Mouse (Mus musculus) spleen, adult 2 months (tissue): ENCODE measurements around the gene Pcgf1. TPM values are rescaled to one million over a fixed set of nuclear protein-coding genes. Genes with fewer than 3 reads are reported as not detected.

Source experiments
- DNase-seq, 2 experiments: peaks; one replicate each; pipeline versions ENCODE4 v3.0.0 to v3.0.0-alpha.2; 2012 to 2021; ENCODE audit warnings: low spot score in 2 of 2, low read depth in 1 of 2
- H3K27ac ChIP-seq: fragments of 200-500 bp; 2 replicates; pipeline ENCODE4 v1.5.1; 2012; ENCODE audit warnings: low read length, inconsistent platforms; ENCODE audit not compliant: insufficient read depth
- H3K27me3 ChIP-seq: fragments of 200-500 bp; 2 replicates; pipeline ENCODE4 v1.6.1; 2012; ENCODE audit warnings: mild to moderate bottlenecking, moderate library complexity, low read length, inconsistent platforms; ENCODE audit not compliant: control insufficient read depth, insufficient read depth
- H3K36me3 ChIP-seq: fragments of 200-500 bp; 2 replicates; pipeline ENCODE4 v1.6.1; 2012; ENCODE audit warnings: mild to moderate bottlenecking, low read length, inconsistent platforms; ENCODE audit not compliant: control insufficient read depth, insufficient read depth
- H3K4me1 ChIP-seq: fragments of 200-500 bp; 2 replicates; pipeline ENCODE4 v1.6.1; 2011; ENCODE audit warnings: inconsistent platforms; ENCODE audit not compliant: control insufficient read depth, insufficient read depth, insufficient read length
- H3K4me3 ChIP-seq: fragments of 200-500 bp; 2 replicates; pipeline ENCODE4 v1.5.1; 2011; ENCODE audit warnings: mild to moderate bottlenecking, inconsistent platforms; ENCODE audit not compliant: insufficient read depth, insufficient read length; ENCODE audit errors: extremely low read depth
- CTCF ChIP-seq: fragments of 200-500 bp; IDR thresholded peaks from 2 replicates; pipeline ENCODE4 v1.5.1; 2011; ENCODE audit warnings: mild to moderate bottlenecking, inconsistent platforms; ENCODE audit not compliant: insufficient read depth, insufficient read length, insufficient replicate concordance; ENCODE audit errors: extremely low read depth
- POLR2A ChIP-seq: fragments of 200-500 bp; IDR thresholded peaks from 2 replicates; pipeline ENCODE4 v1.6.1; 2011; ENCODE audit warnings: low read depth, low read length, inconsistent platforms
- WGBS: fragments of 180-500 bp; shearing (Covaris S2); methylation state at CpG from one replicate; pipeline ENCODE4 v1.1.7; 2018; 5-methylcytosine and 5-hydroxymethylcytosine counted together
- polyA plus RNA-seq: library from polyadenylated mRNA; depleted of rRNA; stranded (reverse); fragments of >200 nt; gene quantifications from 2 replicates; pipeline ENCODE4 v1.2.3, GENCODE M21; 2012

Pcgf1 gene
- polyA plus RNA-seq, 1 experiment: 10.0 TPM

DNA sequence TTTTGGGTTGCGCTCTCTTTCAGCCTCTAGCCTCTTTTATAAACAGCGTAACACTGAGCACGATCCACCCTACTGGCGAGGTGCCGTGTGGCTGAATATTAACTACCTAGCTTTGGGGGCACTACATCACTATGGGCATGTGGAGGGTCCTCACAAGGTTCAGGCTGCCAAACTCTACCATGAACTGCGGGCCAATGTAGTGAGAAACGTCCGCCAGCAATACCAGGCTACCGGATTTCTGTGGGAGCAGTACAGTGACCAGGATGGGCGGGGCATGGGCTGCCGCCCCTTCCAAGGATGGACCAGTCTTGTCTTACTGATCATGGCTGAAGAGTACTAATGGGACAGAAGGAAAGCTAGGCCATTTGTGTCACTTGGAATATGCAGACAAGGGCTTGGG is 40.7 kb downstream of the Pcgf1 start:
- TF ChIP-seq CTCF (no peak), POLR2A (no peak)
- Histone ChIP-seq H3K36me3 (peaks cover 2% of the 10 kb centered on the region), H3K4me3 (no peak overlapping the region), H3K27me3 (no peaks in the 10 kb centered on the region), H3K27ac (no peak overlapping the region), H3K4me1 (peaks cover 22% of the 10 kb centered on the region)
- no peak for DNase-seq
- WGBS: 92% methylated on average over 11 of the region's 11 CpGs

GRCm38 (mm10) chr6:83118825-83119733 is 41.4 kb downstream of the Pcgf1 start:
- no peak for TF ChIP-seq CTCF
- no peak overlapping the region for H3K27ac ChIP-seq

DNA sequence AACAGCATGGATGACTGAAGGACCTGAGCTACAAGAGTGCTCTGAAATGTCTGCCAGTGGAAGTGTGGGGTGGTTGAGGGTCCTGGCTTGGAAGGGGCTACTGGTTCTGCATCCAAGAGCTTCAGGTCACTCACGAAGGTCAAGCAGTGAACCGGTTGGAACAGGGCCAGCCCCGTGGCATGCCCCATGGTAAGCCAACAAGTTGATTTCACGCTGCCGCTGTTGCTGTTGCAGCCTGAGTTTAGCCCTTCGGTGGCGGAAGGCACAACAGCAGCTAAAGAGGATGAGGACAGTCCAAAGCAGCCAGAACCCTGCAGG is 42.0 kb downstream of the Pcgf1 start:
- Histone ChIP-seq H3K27ac (no peak overlapping the region), H3K4me3 (no peak overlapping the region), H3K4me1 (peaks cover 28% of the 10 kb centered on the region), H3K27me3 (no peaks in the 10 kb centered on the region), H3K36me3 (peaks cover 2% of the 10 kb centered on the region)
- 44% methylated on average over 7 of the region's 7 CpGs for WGBS
- no peak for DNase-seq
- TF ChIP-seq POLR2A (no peak), CTCF (no peak)

More at GRCm38 (mm10) chr6:83118825-83119733, 41.4 kb downstream of the Pcgf1 start:
- no peak for DNase-seq
- H3K4me3 ChIP-seq: no peak overlapping the region
- 55% methylated on average over 14 of the region's 14 CpGs for WGBS
- no peaks in the 10 kb centered on the region for H3K27me3 ChIP-seq
- H3K36me3 ChIP-seq: peaks cover 2% of the 10 kb centered on the region
- peaks cover 24% of the 10 kb centered on the region for H3K4me1 ChIP-seq

DNA sequence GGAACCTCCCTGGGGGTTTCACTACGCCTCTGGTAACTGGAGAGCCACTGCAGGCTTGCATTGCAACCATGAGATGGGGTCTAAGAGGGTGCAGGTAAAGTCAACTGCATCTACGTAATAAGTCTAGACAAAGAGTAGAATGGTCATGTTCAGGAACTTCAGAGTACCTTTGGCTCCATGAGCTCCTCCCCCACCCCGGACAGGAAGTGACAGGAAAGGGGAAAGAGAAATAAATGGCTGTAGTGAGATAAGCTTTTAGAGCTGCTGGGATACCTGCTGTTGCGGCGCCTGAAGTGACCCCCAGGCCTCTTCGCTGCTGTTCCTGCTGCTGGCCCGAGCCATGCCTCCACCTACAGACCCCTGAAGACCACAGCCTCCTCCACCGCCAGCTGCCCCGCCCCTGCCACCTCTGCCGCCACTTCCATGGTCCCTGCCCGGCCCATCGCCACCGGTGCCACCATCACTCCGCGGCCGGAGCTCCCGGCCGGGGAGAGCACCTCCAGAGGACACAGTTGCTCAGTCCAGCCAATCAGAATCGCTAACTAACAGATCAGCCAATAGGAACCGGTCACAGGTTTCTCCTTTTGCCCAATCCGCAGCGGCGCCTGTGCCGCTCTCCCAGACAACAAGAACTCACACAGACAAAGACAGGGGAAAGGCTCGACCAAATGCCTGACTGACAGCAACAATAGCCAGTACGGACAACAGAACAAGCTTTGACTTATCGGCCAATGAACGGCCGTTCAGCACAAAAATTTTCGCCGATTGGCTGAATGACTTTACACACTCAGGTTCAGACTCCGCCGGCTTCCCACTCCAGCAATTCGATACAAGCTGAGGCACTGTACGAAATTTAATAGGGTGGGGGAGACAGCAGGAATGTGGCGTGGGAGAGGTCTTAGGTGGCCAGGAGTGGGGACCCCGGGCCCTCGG is 43.5 kb downstream of the Pcgf1 start, which contains the start of gene Wbp1:
Gene Wbp1 (minus strand): TSS at position 630 of the 933 bp plus-strand sequence.
- WGBS: under 1% methylated on average over 38 of the region's 38 CpGs
- peaks cover 26% of the 10 kb centered on the region for H3K4me1 ChIP-seq
- H3K27me3 ChIP-seq: no peaks in the 10 kb centered on the region
- DNase-seq: peak; percentile 93 to 98
- H3K4me3 ChIP-seq: peak within 1 kb of the TSS; percentile 83
- TF ChIP-seq CTCF (no peak), POLR2A (peak; percentile 64)
- H3K27ac ChIP-seq: peak within 1 kb of the TSS; percentile 79
- H3K36me3 ChIP-seq: peaks cover 2% of the 10 kb centered on the region

DNA sequence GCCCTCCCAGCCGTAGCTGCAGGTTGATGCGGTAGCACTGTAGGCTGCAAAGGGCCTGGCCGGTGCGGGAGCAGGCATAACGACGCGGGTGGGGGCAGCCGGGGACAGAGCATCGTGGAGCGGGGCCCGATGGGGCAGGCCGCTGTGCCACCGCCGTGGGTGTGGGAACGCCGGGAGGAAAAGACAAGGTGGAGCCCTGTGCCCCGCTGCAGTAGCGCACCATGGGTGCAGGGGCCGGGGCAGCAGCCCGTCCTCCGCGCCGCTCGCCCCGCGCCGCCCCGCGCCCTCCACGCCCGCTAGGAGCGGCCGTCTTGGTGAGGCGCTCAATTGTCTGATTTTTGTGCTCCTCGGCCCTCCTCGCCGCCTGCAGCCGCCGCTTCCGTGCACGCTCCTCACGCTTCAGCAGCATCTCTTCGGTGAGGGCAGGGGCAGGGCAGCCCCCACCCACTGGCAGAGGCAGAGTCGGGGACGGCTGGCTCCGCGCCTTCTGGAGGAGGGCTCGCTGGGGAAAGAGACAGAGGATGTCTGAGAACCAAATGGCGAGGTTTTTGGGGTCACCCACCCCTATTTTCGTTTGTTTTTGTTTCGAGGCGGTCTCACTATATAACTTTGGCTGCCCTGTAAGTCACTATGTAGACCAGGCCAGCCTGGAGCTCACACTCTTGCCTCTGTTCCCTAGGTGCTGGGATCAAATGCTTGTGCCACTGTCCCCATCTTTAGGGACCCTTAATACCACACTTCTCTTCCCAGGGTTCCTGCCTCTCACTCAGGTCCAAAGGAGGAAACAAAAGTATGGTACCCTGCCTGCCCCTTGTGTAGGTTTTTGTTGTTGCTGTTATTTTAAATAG is 44.4 kb downstream of the Pcgf1 start:
- Histone ChIP-seq H3K4me1 (peaks cover 26% of the 10 kb centered on the region), H3K36me3 (peaks cover 1% of the 10 kb centered on the region), H3K27me3 (no peaks in the 10 kb centered on the region), H3K4me3 (peak overlapping the region; percentile 65), H3K27ac (peak overlapping the region; percentile 74)
- DNase-seq: no peak
- TF ChIP-seq CTCF: no peak
- no peak for TF ChIP-seq POLR2A
- 4% methylated on average over 52 of the region's 52 CpGs for WGBS

DNA sequence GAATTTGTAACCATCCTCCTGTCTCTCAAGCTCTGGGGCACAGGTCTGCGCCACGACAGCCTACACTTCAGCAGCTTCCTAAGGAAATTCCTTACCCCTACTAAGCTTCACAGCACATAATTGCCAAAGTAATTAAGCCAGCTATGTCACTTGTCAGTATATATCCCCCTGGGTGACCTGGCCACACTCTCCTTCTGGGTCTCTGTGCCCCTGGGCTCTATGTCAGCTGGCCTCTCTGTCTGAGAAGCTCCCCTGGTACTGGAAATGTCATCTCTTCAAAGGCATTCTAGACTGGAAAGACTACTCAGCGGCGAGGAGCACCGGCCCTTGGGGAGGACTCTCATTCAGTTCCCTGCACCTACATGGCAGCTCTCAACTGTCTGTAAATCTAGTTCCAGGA is 45.3 kb downstream of the Pcgf1 start:
- TF ChIP-seq CTCF: no peak
- TF ChIP-seq POLR2A: no peak
- Histone ChIP-seq H3K36me3 (no peaks in the 10 kb centered on the region; the same call in 1 of the 2 replicates), H3K4me3 (no peak overlapping the region), H3K4me1 (peaks cover 26% of the 10 kb centered on the region), H3K27me3 (no peaks in the 10 kb centered on the region), H3K27ac (no peak overlapping the region)
- 92% methylated on average over 5 of the region's 5 CpGs for WGBS
- DNase-seq: no peak
